Mouse (Mus musculus): ENCODE results near the gene Dync1i2.

DNA sequence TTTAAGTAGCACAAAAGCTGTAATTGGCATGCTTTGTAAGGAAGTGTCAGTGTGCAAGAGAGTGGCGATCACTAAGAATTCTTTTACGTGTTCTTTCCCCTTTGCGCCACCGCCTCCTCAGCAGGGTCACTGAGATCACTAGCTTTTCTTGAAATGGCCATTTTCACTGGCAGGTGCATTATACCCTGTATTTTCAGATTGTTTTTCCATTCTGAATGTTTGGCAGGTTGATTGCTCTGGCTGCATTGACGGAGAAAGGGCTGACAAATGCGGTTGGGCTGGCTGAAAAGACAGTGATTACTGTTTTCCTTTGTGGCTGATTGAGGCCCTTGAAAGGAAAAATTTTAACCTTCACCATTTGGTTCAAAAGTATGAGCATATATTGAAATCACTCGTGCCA, 33.3 kb downstream of the Dync1i2 start:
- TF ChIP-seq GATA1 (IDR thresholded peaks at IDR 0.05; ENCODE audit: borderline replicate concordance, low read length): no peak
- no peak for TF ChIP-seq FLI1 (IDR thresholded peaks at IDR 0.05; ENCODE audit: low read length)
